Mouse (Mus musculus): ENCODE measurements around the gene Mybpc3.

Gene Mybpc3

GRCm38 (mm10) chr2:91176234-91176633 is 58.3 kb downstream of the Mybpc3 start:
- no peak for DNase-seq

GRCm38 (mm10) chr2:91179825-91180224 is 61.9 kb downstream of the Mybpc3 start:
- DNase-seq = no peak

- DNase-seq = no peak
Observed at GRCm38 (mm10) chr2:91180706-91181105, 62.8 kb downstream of the Mybpc3 start.

- peak; percentile 26 for DNase-seq
Observed at GRCm38 (mm10) chr2:91182016-91182404, 64.1 kb downstream of the Mybpc3 start.

GRCm38 (mm10) chr2:91182405-91183147 is 64.6 kb downstream of the Mybpc3 start:
- peak; percentile 95 for DNase-seq

GRCm38 (mm10) chr2:91183148-91183513 is 65.2 kb downstream of the Mybpc3 start:
- peak; percentile 99 for DNase-seq

- DNase-seq = peak; percentile 78
Observed at GRCm38 (mm10) chr2:91183711-91184405, 65.9 kb downstream of the Mybpc3 start, which contains the start of gene Madd. Madd (minus strand) TSS chr2:91183837.

Data from thymus, postnatal 25 days (tissue).